Mouse (Mus musculus) brain, embryonic 14.5 days (tissue): ENCODE measurements around the gene Ccl22.

Source experiments
- CTCF ChIP-seq: fragments of 200-500 bp; IDR thresholded peaks from 2 replicates; pipeline ENCODE4 v1.5.1; 2012; ENCODE audit warnings: inconsistent platforms, mild to moderate bottlenecking, moderate library complexity, borderline replicate concordance; ENCODE audit not compliant: insufficient read depth, insufficient read length; ENCODE audit errors: extremely low read depth
- POLR2A ChIP-seq: fragments of 200-500 bp; IDR thresholded peaks from 2 replicates; pipeline ENCODE4 v1.6.1; 2012; ENCODE audit warnings: mild to moderate bottlenecking, inconsistent platforms, borderline replicate concordance; ENCODE audit not compliant: poor library complexity, insufficient read depth, insufficient read length, severe bottlenecking; ENCODE audit errors: extremely low read depth

DNA sequence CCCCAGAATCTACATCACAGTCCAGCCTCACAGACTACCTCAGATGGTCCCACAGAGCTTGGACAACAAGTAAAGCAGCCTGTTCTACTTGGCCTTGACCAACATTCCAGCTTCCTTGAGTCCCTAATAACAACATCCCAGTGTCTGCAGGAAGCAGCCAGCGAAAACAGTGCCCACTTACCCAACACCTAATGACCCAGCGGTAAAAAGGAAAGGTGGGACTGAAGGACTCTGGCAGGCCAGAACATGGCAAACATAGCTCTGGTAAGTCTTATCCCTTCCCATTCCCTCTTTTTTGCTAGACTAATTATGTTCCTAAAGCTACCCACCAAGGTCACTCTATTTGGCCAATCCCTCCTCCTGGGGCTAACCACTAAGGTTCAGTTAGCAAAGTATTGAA lies 8.6 kb downstream of the Ccl22 start:
- TF ChIP-seq POLR2A, result no peak
- TF ChIP-seq CTCF, result no peak
